Mouse (Mus musculus) regulatory T cell (primary cell): ENCODE data around the gene Rhpn2.

ENCODE experiments used
- in situ Hi-C: fragments of 300-600 bp; cut with MboI, MseI; formaldehyde crosslinking; loops from one replicate; pipeline ENCODE4 v1.15.1; 2025; ENCODE audit warnings: high pct_unique_total_duplicates

Rhpn2 gene

DNA sequence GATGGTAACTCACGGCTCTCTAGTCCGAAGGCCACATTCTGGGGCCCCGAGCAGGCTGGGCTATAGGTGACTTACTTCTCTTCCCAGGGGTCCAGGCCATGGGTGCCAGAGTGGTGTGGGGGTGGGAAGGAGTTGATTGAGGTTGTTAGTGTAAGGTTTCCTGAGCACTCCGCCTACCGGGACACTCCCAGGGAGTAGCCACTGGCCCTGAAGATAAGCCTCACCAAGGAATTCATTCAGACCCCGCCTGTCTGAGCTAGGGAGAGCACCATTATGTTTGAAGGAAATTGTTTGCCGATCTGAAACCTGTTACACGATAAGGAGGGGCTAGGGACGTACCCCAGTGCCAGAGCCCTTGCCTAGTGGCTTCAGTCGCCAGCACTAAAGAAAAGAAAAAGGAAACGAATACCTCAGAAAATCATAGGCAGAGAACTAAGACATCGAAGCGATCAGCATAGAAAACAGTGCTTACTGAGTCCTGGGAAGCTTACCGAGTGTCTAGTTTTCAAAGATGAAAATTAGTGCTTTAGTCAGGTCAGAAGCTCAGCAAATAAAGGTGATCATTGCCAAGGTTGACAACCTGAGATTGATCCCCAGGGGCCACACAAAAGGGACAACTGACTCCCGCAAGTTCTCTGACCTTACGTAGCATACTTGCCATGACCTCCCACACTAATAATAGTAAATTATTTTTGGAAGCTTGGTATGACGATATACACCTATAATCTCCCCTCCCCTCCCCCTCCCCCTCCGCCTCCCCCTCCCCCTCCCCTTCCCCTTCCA lies 14.1 kb downstream of the Rhpn2 start:
- in situ Hi-C loops: no loop called here

DNA sequence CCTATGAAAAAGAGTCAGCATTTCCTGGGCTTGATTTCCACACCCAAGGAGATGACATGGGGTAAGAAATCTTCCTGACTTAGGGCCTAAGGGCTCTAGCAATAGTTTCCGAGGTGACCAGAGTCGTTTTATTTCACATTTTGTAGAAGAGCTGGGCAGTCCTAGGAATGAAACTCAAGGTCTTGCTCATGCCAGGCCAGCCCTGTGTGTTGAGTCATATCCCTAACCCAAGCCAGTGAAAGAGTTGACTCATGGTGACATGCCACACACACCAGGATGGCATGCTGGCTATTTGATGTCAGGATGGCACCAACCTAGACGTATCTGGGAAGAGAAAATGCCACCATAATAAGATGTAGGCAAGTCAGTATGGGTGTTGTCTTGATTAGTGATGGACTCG lies 15.1 kb downstream of the Rhpn2 start:
- in situ Hi-C loops: no loop called here

DNA sequence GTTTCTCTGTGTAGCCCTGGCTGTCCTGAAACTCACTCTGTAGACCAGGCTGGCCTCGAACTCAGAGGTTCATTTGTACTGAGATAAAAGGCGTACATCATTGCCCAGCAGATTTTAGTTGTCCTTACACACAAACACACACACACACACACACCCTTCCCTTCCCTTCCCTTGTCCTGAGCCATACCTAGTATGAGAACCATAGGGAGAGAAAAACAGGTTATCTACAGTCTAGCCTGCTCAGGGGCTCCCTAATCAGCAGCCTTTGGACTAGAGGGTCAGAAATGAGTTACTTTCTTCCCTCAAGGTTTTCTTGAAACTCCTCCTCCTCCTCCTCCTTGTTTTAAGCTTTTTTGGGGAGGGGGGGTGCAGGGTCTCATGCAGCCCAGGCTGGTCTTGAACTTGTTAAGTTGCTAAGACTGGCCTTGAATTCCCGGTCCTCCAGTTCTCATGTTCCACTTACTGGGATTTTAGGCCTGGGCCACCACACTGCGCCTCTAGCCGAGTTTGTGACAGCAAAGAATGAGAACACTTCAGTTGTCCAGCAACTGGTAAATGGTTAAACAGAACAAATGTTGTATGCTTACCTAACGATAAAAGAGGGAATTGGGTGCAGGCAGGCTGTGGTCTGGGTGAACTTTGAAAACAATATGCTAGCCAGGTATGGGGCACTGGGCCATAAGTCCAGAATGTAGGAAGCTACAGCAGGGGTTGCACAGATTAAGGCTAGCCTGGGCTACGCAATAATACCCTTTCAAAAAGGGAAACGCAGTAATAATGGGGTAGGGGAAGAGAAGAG lies 16.1 kb downstream of the Rhpn2 start:
- in situ Hi-C loops: no loop called here

DNA sequence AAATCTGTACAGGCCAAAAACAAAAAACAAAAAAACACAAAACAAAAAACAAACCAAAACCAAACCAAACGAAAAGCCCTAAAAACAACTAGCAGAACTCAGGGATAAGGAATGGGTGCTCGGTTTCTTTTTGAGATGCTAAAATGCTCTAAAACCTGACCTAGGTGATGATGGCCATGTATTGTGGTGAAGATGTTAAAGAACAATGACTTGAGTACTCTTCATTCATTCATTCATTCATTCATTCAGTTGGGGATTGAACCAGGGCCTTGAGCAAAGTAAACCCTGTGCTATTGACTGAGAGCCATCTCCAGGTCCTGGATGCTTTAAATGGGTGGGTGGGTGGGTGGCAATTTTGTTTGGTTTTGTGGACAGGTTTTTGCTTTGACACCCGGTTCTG lies 17.2 kb downstream of the Rhpn2 start:
- in situ Hi-C loops: no loop called here

DNA sequence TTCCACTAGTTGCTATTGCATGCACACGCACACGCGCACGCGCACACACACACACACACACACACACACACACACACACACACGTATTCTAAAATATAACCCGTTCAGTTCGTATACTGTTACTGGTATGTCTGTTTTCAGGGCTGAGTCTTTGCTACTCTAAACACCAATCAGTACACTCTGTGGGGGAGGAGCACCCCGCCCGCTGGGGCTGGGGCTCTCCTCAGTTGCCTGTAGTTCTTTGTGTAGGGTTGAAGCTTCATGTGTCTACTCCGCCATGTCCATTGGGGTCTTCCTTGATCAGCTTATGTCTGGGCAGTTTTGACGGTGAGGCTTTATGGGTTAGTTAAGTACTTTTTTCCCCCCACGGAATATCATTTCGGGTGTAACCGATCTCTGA lies 19.3 kb downstream of the Rhpn2 start:
- in situ Hi-C loops: no loop called here

DNA sequence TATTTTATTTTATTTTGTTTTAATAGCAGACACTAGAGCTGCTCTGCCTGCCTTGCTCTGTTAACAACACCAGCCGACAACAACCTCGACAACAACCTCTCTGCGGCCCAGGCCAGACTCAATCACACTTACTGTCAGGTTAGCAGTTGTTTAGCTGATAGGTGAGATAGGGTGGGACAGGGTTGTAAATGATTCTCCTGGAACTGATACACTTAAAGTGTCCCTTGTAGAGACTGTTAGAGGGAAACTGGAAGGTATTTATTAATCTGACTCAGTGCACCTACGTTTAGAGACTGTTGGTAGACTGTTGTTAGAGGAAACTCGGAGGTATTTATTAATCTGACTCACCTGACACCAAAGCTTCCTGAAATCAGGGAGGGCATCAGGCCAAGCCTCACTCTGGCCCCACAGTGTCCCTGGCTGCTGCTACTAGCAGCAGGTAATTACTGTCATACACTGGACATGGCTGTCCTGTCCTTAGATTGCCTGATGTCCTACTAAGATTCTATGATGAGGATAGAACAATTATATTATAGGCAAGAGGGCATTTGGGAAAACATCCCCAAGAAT lies 21.4 kb downstream of the Rhpn2 start:
- in situ Hi-C loops: no loop called here

DNA sequence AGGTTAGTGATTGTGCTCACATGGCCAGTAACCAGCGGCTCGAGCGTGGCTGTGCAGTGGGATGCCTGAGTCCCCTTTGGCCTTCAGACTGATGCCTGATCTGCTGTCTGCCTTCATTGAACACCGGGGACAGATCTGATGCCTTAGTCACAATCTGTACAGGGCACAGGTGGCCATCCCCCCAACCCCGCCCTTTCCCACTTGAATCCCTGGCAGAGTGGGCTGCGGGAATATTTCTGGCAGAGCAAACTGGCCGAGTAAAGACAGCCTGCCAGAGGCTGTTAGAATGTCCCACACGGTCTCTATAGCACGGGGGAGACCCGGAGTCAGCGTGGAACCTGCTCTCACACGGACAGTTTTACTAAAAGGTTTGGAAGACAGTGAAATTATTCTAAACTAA lies 23.7 kb downstream of the Rhpn2 start:
- in situ Hi-C loops: no loop called here

DNA sequence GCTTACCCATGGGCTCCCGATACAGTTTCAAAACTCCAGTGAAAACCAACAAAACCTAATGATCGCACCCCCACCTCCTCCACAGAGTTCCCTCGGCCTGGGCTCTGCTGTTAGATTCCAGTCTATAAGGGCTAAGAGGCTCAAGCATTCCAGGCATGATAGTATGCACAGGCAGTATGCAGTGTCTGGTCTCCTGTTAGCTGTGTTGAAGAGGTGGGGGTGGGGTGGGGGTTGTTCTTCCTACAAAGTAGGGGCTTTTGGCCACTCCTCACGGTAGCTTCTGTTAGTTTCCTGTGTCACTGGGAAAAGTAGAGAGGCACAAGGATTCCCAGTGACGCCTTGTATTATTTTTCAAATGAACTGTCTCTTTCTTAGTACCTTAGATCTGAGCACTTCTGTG lies 28.3 kb downstream of the Rhpn2 start:
- in situ Hi-C loops: no loop called here

DNA sequence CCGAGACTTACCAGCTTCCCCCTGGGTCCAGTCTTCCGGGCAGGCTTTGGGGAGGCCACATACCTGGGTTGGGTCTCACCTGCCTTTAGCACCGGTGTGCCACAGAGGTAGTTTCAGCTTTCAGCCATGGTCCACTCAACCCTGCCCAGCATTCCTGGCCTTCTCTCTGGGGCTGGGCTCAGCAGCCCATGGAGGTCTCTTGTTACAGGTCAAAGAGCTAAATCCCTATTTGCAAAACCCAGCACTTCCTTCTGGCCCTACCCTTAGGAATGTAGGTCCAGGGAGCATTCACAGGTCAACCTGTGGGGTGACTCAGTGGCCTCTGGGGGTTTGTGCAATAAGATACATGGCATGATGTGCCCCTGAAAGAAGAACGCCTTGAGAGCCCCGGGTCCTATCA lies 28.9 kb downstream of the Rhpn2 start:
- in situ Hi-C loops: no loop called here

DNA sequence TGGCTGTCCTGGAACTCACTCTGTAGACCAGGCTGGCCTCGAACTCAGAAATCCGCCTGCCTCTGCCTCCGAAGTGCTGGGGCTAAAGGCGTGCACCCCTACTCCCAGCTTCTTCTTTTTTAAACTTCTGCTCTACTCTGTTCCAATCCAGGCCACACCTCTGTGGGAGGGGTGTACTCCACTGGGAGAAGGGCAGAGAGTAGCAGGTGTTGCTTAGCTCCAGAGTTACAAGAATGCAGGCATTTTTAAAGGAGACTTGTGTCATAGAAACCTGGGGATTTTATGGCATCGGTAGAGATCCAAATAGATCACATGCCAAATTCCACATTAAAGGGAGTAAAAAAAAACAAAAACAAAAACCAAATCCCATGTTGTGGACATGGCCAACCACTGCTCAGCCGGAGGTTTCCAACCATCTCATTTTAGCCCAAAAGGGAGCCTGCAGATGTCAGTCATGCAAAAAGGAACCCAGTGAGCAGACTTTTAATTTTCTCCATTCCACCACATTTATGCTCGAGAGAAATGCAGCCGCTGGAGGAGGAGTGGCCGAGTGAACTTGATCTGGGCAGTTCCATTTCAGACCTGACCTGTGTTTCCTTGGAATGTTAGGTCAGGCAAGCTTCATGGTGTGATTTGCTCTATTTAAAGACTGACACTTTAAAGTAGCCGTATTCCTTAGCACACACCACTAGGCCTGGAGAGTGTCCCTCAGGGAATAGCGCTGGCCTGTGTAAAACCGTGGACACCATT lies 31.4 kb downstream of the Rhpn2 start:
- in situ Hi-C loops: no loop called here

DNA sequence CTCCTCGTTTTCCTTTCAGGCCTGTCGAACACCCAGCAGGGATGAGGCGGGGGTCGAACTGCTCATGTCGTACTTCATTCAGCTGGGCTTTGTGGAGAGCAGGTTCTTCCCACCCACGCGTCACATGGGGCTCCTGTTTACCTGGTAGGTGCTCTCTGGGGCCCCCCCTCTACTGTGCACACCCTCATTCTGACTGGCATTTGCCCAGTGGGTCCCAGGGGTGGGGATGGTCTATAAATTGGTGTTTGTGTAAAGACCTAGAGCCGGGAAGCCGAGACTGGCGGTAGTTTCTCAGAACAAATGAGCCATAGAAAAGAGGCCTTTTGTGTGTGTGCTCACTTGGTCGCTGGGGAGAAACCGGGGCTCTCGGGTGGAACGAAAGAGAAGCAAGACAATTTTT lies 37.1 kb downstream of the Rhpn2 start:
- in situ Hi-C loops: loop anchor here (10.0 kb wide), 1 partner anchor 1234 kb away; no protein-coding TSS in a partner anchor

DNA sequence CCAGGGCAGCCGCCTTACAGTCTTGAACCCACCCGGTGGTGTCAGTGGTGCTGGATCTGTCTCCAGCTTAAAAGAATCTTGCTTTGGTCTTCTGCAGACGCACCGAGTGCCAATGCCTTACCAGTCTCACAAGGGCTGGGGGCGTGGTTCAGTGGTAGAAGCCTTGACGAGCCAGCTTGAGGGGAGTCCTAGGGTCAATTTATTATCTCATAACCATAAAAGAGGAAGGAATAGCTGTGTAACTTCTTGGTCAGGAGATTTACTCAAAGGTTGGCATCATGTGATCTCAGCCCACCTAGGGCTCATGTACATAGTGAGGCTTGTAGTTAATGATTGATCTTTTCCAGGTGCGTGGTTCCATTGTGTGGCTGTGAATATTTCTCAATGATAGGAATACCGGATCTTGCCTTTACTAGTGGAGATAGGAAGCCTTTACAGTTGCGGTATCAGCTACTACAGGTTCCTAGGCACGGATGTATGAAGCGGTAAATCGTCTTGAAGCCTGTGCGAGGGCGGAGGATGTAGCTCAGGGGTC lies 38.6 kb downstream of the Rhpn2 start:
- in situ Hi-C loops: loop anchor here (10.0 kb wide), 1 partner anchor 1232 kb away; no protein-coding TSS in a partner anchor

DNA sequence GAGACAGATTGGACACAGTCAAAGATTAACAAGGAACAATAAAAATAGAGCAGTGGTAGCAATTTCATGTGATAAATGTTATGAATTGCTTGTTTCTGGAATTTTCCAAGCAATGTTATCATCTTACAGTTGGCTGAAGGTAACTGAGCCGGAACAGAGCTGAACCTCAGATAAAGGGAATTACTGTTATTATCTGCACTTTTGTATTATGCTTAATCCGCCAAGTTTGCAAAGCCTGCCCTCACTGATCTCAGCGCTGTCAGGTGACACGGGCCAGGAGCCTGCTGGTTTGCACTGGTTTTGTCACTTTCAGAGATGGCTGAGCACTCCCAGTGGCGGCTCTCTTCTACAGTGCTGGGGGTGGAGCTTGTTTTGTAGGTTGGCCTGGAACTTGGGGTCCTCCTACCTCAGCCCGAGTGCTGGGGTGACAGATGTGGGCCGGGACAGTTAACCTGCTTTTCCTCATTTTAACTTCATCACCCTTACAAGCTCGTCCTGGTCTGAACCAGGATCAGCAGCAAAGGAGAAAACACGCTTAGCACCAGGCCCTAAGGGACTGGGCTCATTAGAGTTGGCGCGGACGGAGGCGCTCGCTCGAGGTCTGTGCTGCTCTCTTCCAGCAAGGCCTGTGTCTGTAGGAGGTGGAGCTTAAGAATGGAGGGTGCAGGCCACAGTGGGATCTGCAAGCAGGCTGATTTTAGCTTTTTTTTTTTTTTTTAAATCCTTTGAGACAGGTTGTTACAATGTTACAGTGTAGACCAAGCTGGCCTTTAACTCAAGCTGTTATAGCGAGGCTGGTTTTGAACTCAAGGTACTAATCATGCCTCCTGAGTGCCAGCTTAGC lies 39.4 kb downstream of the Rhpn2 start:
- in situ Hi-C loops: loop anchor here (10.0 kb wide), 1 partner anchor 1231 kb away; no protein-coding TSS in a partner anchor

DNA sequence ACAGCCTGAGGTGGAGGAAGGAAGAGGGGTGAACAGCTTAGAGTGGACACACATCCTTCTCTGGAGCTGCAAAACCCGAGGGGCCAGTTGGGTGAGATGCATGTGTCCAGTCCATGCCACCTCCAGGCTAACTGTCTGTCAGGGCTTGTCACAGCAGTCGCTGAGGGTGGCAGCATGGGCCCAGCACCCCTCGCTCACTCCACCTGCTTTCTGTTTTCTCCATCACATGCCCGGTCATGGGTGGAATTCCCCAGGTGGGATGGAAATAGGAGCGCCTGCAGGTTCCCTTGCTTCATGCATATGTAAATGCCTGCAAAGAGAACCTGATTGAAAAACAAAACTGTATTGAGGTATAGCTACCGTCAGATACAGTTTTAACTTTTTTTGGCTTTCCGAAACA lies 40.3 kb downstream of the Rhpn2 start:
- in situ Hi-C loops: loop anchor here (10.0 kb wide), 1 partner anchor 1231 kb away; no protein-coding TSS in a partner anchor

DNA sequence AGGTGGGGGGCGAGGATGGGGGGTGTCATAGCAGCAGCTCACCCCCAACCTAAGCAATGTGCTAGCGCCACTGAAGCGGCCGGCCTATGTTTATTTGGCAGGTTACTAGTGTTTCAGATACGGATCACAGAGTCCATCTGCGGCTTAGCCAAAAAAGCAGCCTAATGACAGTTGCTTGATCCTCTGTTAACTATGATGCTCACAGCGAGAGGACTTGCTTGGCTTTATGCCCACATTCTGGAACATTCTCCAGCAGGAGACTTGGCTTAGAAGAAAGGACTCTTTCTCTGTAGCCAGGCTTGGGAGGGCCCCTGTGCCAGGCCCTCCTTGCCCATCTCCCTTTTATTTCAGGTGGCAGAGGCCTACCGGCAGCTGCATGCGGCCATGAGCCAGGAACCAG lies 42.7 kb downstream of the Rhpn2 start:
- in situ Hi-C loops: loop anchor here (10.0 kb wide), 1 partner anchor 1228 kb away; no protein-coding TSS in a partner anchor

DNA sequence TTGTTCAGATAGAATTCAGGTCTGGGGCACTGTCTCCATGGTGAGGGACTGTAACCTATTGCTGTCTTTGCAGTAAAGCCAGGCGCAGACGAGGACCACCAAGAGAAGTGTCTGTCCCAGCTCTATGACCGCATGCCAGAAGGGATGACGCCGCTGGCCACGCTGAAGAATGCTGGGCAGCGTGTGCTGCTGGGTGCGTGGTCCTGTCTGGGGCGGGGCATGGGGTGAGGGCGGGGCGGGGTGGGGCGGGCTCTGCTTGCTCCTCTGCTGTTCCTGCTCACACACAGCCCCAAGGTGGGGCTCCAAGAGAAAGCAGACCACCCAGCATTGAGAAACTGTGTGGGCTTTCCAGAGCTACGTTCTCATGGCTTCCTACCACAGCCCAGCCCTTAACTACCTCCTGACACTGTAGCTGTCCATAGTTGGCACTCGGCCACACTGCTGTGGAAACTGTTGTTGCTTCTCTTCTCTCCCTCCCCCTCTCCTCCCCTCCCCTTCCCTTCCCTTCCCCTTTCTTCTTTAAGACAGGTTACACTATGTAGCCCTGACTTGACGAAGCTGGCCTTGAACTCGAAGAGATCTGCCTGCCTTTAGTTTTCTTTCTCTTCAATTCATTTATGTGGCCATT lies 45.6 kb downstream of the Rhpn2 start:
- in situ Hi-C loops: loop anchor here (10.0 kb wide), 1 partner anchor 1225 kb away; no protein-coding TSS in a partner anchor

DNA sequence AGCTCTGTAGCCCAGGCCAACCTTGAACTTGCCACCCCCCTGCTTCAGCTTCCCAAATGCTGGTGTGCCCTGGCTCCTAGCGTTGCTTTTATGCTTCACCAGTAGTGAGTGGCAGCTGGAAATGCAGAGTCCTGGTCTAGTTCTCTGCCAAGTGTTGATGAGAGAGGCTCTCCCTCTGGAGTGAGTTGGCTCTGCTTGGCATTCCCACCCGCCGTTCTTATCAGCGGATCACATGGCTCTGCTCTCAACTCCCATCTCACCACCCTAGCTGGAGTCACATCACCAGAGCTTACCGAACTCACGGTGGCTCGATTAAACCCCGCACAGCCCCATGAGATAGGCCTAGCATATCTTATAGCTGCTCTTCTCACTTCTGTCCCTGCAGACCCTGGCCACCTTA lies 46.4 kb downstream of the Rhpn2 start:
- in situ Hi-C loops: no loop called here

DNA sequence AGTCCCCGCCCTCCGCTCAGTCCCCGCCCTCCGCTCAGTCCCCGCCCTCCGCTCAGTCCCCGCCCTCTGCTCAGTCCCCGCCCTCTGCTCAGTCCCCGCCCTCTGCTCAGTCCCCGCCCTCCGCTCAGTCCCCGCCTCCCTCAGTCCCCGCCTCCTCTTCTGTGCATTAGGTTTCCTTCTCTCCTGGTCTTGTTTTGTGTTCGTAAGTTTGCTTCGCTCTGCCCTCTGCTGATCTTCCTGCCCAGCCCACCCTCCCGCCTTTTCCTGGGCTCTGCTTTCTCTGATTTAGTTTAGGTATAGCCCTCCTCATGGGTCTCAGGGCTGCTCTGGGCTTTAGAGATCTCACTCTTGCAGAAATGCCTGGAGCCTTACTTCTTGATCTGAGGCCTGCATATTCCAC lies 47.9 kb downstream of the Rhpn2 start:
- in situ Hi-C loops: no loop called here

DNA sequence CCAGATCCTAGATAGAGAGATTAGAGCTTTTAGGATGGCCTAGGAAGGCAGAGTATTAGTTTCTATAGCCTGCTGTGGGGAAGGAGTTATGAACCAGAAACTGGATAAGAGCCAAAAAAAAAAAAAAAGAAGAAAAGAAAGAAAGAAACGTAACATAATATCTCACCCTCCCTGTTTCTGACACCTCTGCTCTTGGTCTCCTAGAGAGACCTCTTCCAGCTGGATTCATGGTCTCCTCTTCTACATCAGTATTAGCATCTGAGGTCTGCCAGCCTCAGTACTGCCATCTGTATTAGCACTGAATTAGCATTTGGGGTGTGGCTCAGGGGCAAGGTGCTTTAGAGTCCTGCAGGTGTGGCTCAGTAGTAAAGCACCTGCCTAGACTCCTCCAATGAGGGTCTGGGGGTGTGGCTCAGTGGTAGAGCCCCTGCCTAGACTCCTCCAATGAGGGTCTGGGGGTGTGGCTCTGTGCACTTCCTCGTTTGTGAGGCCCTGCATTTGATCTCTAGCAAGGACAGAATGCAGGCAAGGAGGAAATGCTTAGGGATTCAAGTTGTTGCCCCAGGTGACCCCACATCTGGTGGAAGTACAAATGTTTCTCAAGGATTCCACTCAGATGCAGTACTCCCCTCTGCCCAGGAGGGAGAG lies 48.9 kb downstream of the Rhpn2 start:
- in situ Hi-C loops: no loop called here
